ENCODE assay signal across 25 mouse cellular contexts in genomic region chr7:65140099-65140498, GRCm38 (mm10). TPM values are rescaled to one million over a fixed set of nuclear protein-coding genes. Genes with fewer than 3 reads are reported as not detected.
"Had no signal": no experiment of that assay in that cellular context is flagged by ENCODE, and none has a peak within 500 bp of the region (broad histone marks: within the 10 kb centered on the region; RNA-seq: fewer than 3 reads in every experiment).

No protein-coding gene starts in this region.

- H3K9ac ChIP-seq: forebrain, postnatal 0 days; heart, embryonic 13.5 days; heart, embryonic 15.5 days; hindbrain, embryonic 13.5 days; hindbrain, embryonic 15.5 days; limb, embryonic 13.5 days; limb, embryonic 15.5 days; liver, embryonic 12.5 days; liver, embryonic 14.5 days had no signal

- H3K27me3 ChIP-seq: heart, embryonic 13.5 days; heart, embryonic 15.5 days; hindbrain, embryonic 13.5 days; hindbrain, embryonic 15.5 days; limb, embryonic 13.5 days; limb, embryonic 15.5 days; liver, embryonic 12.5 days had no signal

- H3K4me2 ChIP-seq: heart, embryonic 11.5 days; heart, embryonic 13.5 days; heart, embryonic 15.5 days; hindbrain, embryonic 13.5 days; hindbrain, embryonic 15.5 days; limb, embryonic 13.5 days; limb, embryonic 15.5 days; liver, embryonic 12.5 days had no signal

- H3K36me3 ChIP-seq: heart, embryonic 13.5 days; heart, embryonic 15.5 days; hindbrain, embryonic 13.5 days; hindbrain, embryonic 15.5 days; limb, embryonic 13.5 days; limb, embryonic 15.5 days; liver, embryonic 12.5 days had no signal

- H3K27ac ChIP-seq: heart, adult 2 months; heart, embryonic 13.5 days; heart, embryonic 15.5 days; hindbrain, embryonic 13.5 days; hindbrain, embryonic 15.5 days; hindbrain, postnatal 0 days; limb, embryonic 13.5 days; limb, embryonic 15.5 days; liver, embryonic 12.5 days; liver, embryonic 14.5 days had no signal

- H3K9me3 ChIP-seq: heart, embryonic 13.5 days; heart, embryonic 15.5 days; hindbrain, embryonic 13.5 days; hindbrain, embryonic 15.5 days; limb, embryonic 13.5 days; limb, embryonic 15.5 days; liver, embryonic 12.5 days had no signal

- ATAC-seq: forebrain, postnatal 0 days; hindbrain, postnatal 0 days; intestine, embryonic 16.5 days; liver, embryonic 12.5 days had no signal

- H3K4me1 ChIP-seq: heart, embryonic 13.5 days; heart, embryonic 15.5 days; limb, embryonic 15.5 days; liver, embryonic 12.5 days had no signal

- H3K4me3 ChIP-seq: heart, adult 2 months; heart, embryonic 13.5 days; heart, embryonic 15.5 days; hindbrain, embryonic 13.5 days; hindbrain, embryonic 15.5 days; limb, embryonic 13.5 days; limb, embryonic 15.5 days; liver, embryonic 12.5 days had no signal

- DNase-seq: forebrain, postnatal 0 days; gastrocnemius, postnatal 14 days; gastrocnemius, postnatal 36 days; heart, adult 11 months; heart, adult 2 months; heart, postnatal 14 days; heart, postnatal 36 days; kidney, adult 11 months; kidney, adult 8-10 months; kidney, postnatal 14 days; layer of hippocampus, adult 9-11 months; layer of hippocampus, postnatal 36 days; left cerebral cortex, postnatal 4 days had no signal

RNA-seq across cellular contexts. Expression of gene Fam189a1, which starts 16.3 kb away (rescaled TPM):
- polyA plus RNA-seq: liver, embryonic 12.5 days; liver, embryonic 16.5 days had no signal
